Mouse (Mus musculus) adrenal gland, postnatal 25 days (tissue): ENCODE data around the gene Cd200r1. TPM values are rescaled to one million over a fixed set of nuclear protein-coding genes. Genes with fewer than 3 reads are reported as not detected.
"Not testable (repeated sequence)": the region's sequence is repeated elsewhere in the genome, so short reads cannot be mapped to it uniquely, and the experiment has no call there.

ENCODE experiments used
- DNase-seq: peaks from one replicate; pipeline ENCODE4 v3.0.0; 2021; ENCODE audit warnings: mixed read lengths
- total RNA-seq: library from RNA; stranded (reverse); gene quantifications from 2 replicates; pipeline ENCODE4 v1.2.3, GENCODE M21; 2021

Gene Cd200r1
- total RNA-seq, 1 experiment from 2014 or later, result not detected

GRCm38 (mm10) chr16:44766320-44766892 is 870 bp downstream of the Cd200r1 start:
- DNase-seq, result no peak

GRCm38 (mm10) chr16:44767506-44767905 is 2.0 kb downstream of the Cd200r1 start:
- no peak for DNase-seq

- no peak for DNase-seq
These were observed 2.4 kb downstream of the Cd200r1 start for GRCm38 (mm10) chr16:44767967-44768366.

GRCm38 (mm10) chr16:44772577-44772976 is 7.0 kb downstream of the Cd200r1 start:
- DNase-seq, result no peak

- DNase-seq, result no peak
These were observed 8.1 kb downstream of the Cd200r1 start for GRCm38 (mm10) chr16:44773673-44774072.

GRCm38 (mm10) chr16:44774201-44774600 is 8.7 kb downstream of the Cd200r1 start:
- no peak for DNase-seq

GRCm38 (mm10) chr16:44778538-44779147 is 13.1 kb downstream of the Cd200r1 start:
- DNase-seq, result no peak

GRCm38 (mm10) chr16:44779494-44779893 is 14.0 kb downstream of the Cd200r1 start:
- DNase-seq, result no peak

GRCm38 (mm10) chr16:44780751-44781150 is 15.2 kb downstream of the Cd200r1 start:
- no peak for DNase-seq

GRCm38 (mm10) chr16:44786934-44787333 is 21.4 kb downstream of the Cd200r1 start:
- DNase-seq, result no peak

GRCm38 (mm10) chr16:44794416-44794815 is 28.9 kb downstream of the Cd200r1 start:
- no peak for DNase-seq

GRCm38 (mm10) chr16:44805976-44806375 is 40.4 kb downstream of the Cd200r1 start:
- no peak for DNase-seq

GRCm38 (mm10) chr16:44810223-44810622 is 44.7 kb downstream of the Cd200r1 start:
- not testable (repeated sequence) for DNase-seq

- DNase-seq, result no peak
These were observed 46.0 kb downstream of the Cd200r1 start, which contains the start of gene Cd200r4 for GRCm38 (mm10) chr16:44811544-44811943. Gene Cd200r4 (plus strand): TSS chr16:44811733.

- DNase-seq, result no peak
These were observed 47.0 kb downstream of the Cd200r1 start for GRCm38 (mm10) chr16:44812468-44813065.

GRCm38 (mm10) chr16:44818010-44818409 is 52.5 kb downstream of the Cd200r1 start:
- no peak for DNase-seq

GRCm38 (mm10) chr16:44820545-44820944 is 55.0 kb downstream of the Cd200r1 start:
- DNase-seq, result no peak

GRCm38 (mm10) chr16:44832286-44832685 is 66.8 kb downstream of the Cd200r1 start:
- DNase-seq, result no peak

- DNase-seq, result peak; percentile 23
These were observed 67.7 kb downstream of the Cd200r1 start for GRCm38 (mm10) chr16:44833189-44833588.
